Mouse (Mus musculus) neural tube, embryonic 11.5 days (tissue): ENCODE measurements around the gene Nckap1l. TPM values are rescaled to one million over a fixed set of nuclear protein-coding genes. Genes with fewer than 3 reads are reported as not detected.

Experiments used
- ATAC-seq: fragments of 200-750 bp; cut with Nextera tagmentation; 2 replicates; pipeline ENCODE4 v1.8.0; 2017; ENCODE audit warnings: moderate number of reproducible peaks, mild to moderate bottlenecking, moderate TSS enrichment, moderate library complexity; ENCODE audit not compliant: insufficient read depth, low FRiP score, low TSS enrichment
- DNase-seq: peaks from one replicate; pipeline ENCODE4 v3.0.0-alpha.2; 2015; ENCODE audit warnings: low spot score
- H3K27ac ChIP-seq: fragments of 300-500 bp; sonication (generic); 2 replicates; pipeline ENCODE4 v1.5.1; 2014; ENCODE audit warnings: low read depth, mild to moderate bottlenecking, low read length
- H3K27me3 ChIP-seq: fragments of 300-500 bp; sonication (generic); 2 replicates; pipeline ENCODE4 v1.6.1; 2014; ENCODE audit warnings: mild to moderate bottlenecking, low read length, mixed read lengths; ENCODE audit not compliant: control insufficient read depth, insufficient read depth
- H3K36me3 ChIP-seq: fragments of 300-500 bp; sonication (generic); 2 replicates; pipeline ENCODE4 v1.6.1; 2014; ENCODE audit warnings: mild to moderate bottlenecking, low read length, moderate library complexity, mixed read lengths; ENCODE audit not compliant: control insufficient read depth, insufficient read depth
- H3K4me1 ChIP-seq: fragments of 300-500 bp; sonication (generic); 2 replicates; pipeline ENCODE4 v1.6.1; 2014; ENCODE audit warnings: low read length, mixed read lengths; ENCODE audit not compliant: control insufficient read depth, insufficient read depth
- H3K4me2 ChIP-seq: fragments of 300-500 bp; sonication (generic); 2 replicates; pipeline ENCODE4 v1.6.1; 2014; ENCODE audit warnings: low read depth, mild to moderate bottlenecking, moderate library complexity
- H3K4me3 ChIP-seq: fragments of 300-500 bp; sonication (generic); 2 replicates; pipeline ENCODE4 v1.5.1; 2014; ENCODE audit warnings: low read depth, low read length
- H3K9ac ChIP-seq: fragments of 300-500 bp; sonication (generic); 2 replicates; pipeline ENCODE4 v1.6.1; 2014; ENCODE audit warnings: mild to moderate bottlenecking, low read length
- H3K9me3 ChIP-seq: fragments of 300-500 bp; sonication (generic); 2 replicates; pipeline ENCODE4 v1.6.1; 2016; ENCODE audit warnings: low read length; ENCODE audit not compliant: control insufficient read depth
- WGBS: fragments of 180-500 bp; shearing (Covaris S2); extraction: QIAGEN DNeasy Blood & Tissue Kit; methylation state at CpG from one replicate; pipeline ENCODE4 v1.1.7; 2014; 5-methylcytosine and 5-hydroxymethylcytosine counted together
- polyA plus RNA-seq: library from polyadenylated mRNA; unstranded; fragments of >200 nt; fragmentation: Nextera tagmentation; extraction: Ambion mirVana; gene quantifications from 2 replicates; pipeline ENCODE4 v1.2.1, GENCODE M21; 2014

Gene Nckap1l
- polyA plus RNA-seq, 1 experiment from 2014 or later = 2.0 TPM

DNA sequence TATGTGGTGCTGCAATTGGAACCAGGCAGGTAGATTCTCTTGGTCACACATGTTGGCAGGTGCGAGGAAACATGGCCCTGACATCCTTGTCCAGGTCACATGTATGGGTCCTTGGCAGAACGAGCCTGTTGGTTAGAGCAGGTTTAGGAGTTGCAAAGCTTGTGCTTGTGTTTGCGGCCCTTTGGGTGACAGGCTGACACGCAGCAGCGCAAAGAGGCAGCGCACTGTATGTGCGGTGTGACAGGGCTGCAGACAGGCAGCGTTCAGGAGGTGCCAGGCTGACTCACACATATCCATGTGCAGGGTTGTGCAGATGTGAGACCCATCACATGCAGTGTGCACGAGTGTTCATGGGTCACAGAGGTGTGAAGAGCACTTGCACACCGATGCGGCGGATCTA, 50.1 kb downstream of the Nckap1l start:
- peak overlapping the region; percentile 93 for H3K4me2 ChIP-seq
- DNase-seq = no peak
- H3K9me3 ChIP-seq = no peaks in the 10 kb centered on the region
- peak overlapping the region; percentile 58 for H3K4me3 ChIP-seq
- no peak overlapping the region for H3K27ac ChIP-seq
- WGBS = 46% methylated on average over 12 of the region's 12 CpGs
- H3K27me3 ChIP-seq = 0 out of 2 replicates have a peak, but pooled peaks cover 2% of the 10 kb centered on the region
- H3K36me3 ChIP-seq = no peaks in the 10 kb centered on the region
- H3K4me1 ChIP-seq = 0 out of 2 replicates have a peak, but pooled peaks cover 4% of the 10 kb centered on the region
- peak; percentile 21; the same call in 1 of the 2 replicates for ATAC-seq
- H3K9ac ChIP-seq = peak overlapping the region; percentile 72

DNA sequence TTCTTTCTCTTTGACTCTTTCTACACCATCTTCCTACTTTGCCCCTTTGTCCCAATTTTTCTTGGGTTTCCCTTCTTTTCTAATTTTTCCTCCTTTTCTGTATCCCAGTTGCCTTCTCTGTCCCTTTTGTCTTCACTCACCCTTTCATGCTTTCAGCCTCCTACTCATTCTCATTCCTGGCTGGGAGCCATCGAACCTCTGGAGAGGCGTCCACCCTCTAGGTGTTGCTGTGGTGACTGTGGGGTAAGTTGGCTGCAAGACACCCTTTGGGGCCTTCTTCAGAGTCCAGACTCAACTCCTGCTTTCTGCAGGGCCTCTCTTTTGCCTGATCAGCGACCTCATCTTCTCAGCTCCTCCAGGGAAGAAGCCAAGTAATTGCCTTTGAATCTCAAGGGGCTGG, 55.7 kb downstream of the Nckap1l start:
- Histone ChIP-seq H3K27ac (no peak overlapping the region), H3K9me3 (no peaks in the 10 kb centered on the region), H3K9ac (no peak overlapping the region), H3K4me1 (peaks cover 3% of the 10 kb centered on the region), H3K4me2 (no peak overlapping the region), H3K36me3 (no peaks in the 10 kb centered on the region), H3K4me3 (no peak overlapping the region), H3K27me3 (no peaks in the 10 kb centered on the region)
- WGBS = 68% methylated on average over 3 of the region's 3 CpGs
- DNase-seq = no peak
- ATAC-seq = no peak

DNA sequence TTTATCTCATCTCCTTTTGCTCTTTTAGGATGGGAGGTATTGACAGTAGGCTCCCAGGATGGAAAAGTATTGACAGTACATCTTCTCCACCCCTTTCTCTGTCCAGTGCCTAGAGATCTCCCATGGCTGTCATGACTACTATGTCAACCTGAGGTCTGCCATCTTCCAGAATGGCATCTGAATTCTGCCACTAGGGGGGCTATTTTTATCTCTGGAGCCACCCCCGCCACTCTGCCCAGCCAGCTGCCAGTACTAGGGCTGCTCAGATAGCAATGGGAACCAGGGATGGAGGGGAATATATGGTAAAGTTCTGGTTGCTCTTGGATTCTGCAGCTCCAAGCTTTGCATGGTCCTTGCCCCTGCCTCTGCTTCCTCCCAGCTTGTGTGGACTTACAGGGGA, 58.1 kb downstream of the Nckap1l start:
- Histone ChIP-seq H3K4me3 (no peak overlapping the region), H3K27me3 (no peaks in the 10 kb centered on the region), H3K9ac (no peak overlapping the region), H3K9me3 (no peaks in the 10 kb centered on the region), H3K36me3 (no peaks in the 10 kb centered on the region), H3K4me2 (no peak overlapping the region), H3K4me1 (peaks cover 14% of the 10 kb centered on the region), H3K27ac (no peak overlapping the region)
- no peak for ATAC-seq
- DNase-seq = no peak
- whole genome bisulfite sequencing = 60% methylated on average over 1 of the region's 1 CpGs

- DNase-seq (no peak), ATAC-seq (peak; percentile 22)
- Histone ChIP-seq H3K4me1 (peaks cover 16% of the 10 kb centered on the region), H3K36me3 (no peaks in the 10 kb centered on the region), H3K9ac (peak overlapping the region; percentile 16; the same call in 1 of the 2 replicates), H3K4me2 (peak overlapping the region; percentile 29; the same call in 1 of the 2 replicates), H3K9me3 (no peaks in the 10 kb centered on the region), H3K27me3 (no peaks in the 10 kb centered on the region), H3K4me3 (no peak overlapping the region), H3K27ac (no peak overlapping the region)
- 5% methylated on average over 7 of the region's 7 CpGs for WGBS
Measured at GRCm38 (mm10) chr15:103513621-103514031, 60.0 kb downstream of the Nckap1l start.

DNA sequence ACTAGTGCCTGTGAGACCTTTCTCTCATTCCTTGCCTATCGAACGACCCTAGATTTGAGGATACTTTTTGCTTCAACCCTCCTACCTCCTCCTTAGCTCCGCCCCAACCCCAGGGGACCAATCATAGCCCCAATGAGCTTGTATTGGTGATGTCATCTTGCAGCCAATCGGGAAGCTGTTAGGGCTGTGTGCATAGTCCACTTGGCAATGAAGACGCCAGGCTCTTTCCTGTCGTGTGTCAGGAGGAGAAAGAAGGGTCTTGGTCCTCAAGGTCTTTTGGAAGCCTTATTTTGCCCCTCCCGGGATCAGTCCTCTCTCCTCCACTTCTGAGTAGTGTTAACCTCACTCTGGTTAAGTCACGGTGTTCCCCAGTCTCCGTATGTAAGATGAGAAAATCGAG, 60.5 kb downstream of the Nckap1l start:
- no peaks in the 10 kb centered on the region for H3K36me3 ChIP-seq
- 0 out of 2 replicates have a peak overlapping the region, but pooled peaks have one; percentile 6 for H3K4me3 ChIP-seq
- ATAC-seq (peak; percentile 86), DNase-seq (peak; percentile 85)
- peak overlapping the region; percentile 29 for H3K4me2 ChIP-seq
- H3K27ac ChIP-seq = no peak overlapping the region
- 0 out of 2 replicates have a peak overlapping the region, but pooled peaks have one; percentile 1 for H3K9ac ChIP-seq
- H3K27me3 ChIP-seq = no peaks in the 10 kb centered on the region
- H3K9me3 ChIP-seq = no peaks in the 10 kb centered on the region
- peaks cover 20% of the 10 kb centered on the region for H3K4me1 ChIP-seq
- 4% methylated on average over 10 of the region's 10 CpGs for WGBS

DNA sequence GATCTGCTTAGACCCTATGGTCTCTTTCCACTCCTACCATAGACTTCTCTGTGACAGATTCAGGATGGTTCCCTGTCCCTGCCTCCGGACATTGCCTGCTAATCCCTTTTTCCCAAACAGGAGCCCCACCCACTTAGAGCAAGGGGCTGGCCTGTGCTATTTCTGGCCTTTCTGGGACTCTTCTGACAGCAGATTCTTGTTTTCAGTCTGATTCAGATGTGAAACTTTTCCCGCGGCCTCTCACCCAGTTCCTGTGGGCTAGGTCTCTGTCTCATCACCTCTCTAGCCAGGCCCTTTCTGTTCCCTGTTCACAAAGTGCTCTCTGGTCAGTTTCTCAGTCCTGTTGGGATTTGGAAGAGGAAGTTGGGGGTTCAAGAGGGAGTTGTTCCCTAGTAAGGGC, 61.3 kb downstream of the Nckap1l start:
- Histone ChIP-seq H3K27me3 (no peaks in the 10 kb centered on the region), H3K27ac (no peak overlapping the region), H3K36me3 (no peaks in the 10 kb centered on the region), H3K4me1 (peaks cover 22% of the 10 kb centered on the region), H3K4me2 (peak overlapping the region; percentile 29; the same call in 1 of the 2 replicates), H3K9me3 (no peaks in the 10 kb centered on the region), H3K9ac (peak overlapping the region; percentile 26), H3K4me3 (no peak overlapping the region)
- no peak for ATAC-seq
- WGBS = 55% methylated on average over 3 of the region's 3 CpGs
- no peak for DNase-seq

DNA sequence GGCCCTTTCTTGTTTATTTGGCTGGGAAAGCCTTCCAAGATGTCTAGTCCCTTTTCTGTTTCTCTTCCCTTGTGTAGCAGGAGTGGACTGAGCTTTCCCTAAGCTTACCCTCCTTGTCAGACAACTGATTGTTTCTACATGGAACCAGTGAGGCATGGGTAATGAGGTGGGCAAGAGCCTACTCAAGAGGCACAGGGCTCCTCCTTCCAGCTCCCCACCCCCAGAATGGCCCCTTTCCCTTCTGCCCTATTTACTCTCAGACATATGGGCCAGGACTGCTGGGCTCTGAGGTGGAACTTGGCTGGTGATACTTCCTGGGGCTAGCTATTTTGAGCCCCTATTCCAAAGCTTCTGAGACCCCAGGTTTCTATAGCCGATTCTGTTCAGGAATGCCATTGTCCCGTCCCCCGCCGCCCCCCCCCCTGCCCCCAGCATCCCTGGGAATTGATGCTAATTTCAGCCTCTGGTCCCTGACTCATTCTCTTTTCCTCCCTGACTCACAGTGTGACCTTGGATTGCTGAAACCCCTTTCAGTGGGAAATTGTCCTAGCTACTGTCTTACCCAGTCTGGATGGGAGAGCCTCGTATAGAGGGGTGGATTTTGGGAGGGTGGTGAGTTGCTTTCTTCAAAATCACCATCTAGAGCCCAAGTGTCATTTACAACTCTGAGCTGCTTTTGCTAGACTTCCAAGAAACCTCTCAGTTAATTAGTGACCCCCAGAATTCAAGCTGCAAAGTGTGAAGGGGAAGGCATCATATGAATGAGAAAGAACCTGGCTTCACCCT, 65.2 kb downstream of the Nckap1l start:
- Histone ChIP-seq H3K9ac (peak overlapping the region; percentile 24), H3K27me3 (no peaks in the 10 kb centered on the region), H3K4me3 (no peak overlapping the region), H3K4me2 (peak overlapping the region; percentile 28), H3K9me3 (no peaks in the 10 kb centered on the region), H3K4me1 (peaks cover 22% of the 10 kb centered on the region), H3K27ac (peak overlapping the region; percentile 80), H3K36me3 (no peaks in the 10 kb centered on the region)
- peak; percentile 76 for DNase-seq
- WGBS = under 1% methylated on average over 5 of the region's 5 CpGs
- peak; percentile 82 for ATAC-seq

DNA sequence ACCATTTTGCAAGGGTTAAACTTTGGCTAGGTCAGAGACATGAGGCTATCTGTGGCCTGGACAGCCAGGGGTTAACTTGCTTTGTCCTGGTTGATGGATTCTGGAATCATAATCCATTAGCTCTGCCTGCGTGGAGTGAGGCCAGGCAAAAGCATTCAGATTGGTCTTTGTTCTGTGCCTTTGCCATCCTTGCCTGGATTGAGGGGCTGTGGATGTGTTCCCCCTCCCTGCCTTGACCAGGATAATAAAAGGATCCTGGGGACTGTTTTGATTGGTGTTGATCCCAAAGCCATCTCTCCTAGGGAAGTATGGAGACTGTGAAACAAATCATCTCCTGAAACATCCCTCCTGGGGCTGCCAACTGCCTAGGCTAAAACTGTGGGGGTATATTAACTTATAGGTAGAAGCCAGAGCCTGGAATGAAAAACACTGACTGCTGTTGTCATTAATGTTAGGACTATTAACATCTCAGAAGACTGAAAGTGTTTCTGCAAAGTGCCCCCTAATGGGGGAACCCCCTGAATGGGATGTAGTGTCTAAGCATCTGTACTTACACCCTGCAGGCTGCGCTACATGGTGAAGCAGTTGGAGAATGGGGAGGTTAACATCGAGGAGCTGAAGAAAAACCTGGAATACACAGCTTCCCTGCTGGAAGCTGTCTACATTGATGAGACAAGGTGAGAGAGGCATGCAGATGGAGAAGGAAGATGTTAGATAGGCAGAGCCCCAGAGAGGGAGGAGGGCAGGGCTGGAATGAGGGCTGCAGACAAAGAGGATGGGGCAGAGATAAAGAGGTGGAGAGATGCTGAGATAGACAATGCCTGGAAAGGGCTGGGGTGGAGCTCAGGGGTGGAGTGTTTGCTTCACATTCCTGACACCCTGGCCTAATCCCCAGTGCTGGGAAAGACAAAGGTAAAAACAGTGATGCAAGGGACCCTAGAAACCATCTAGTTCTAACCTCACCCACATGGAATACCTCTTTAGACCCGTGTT, 66.1 kb downstream of the Nckap1l start:
- peak overlapping the region; percentile 27 for H3K9ac ChIP-seq

More for the DNA sequence above, 66.1 kb downstream of the Nckap1l start:
- ATAC-seq (peak; percentile 76), DNase-seq (peak; percentile 77)
- WGBS = 17% methylated on average over 4 of the region's 4 CpGs
- Histone ChIP-seq H3K36me3 (no peaks in the 10 kb centered on the region), H3K4me1 (peaks cover 22% of the 10 kb centered on the region), H3K27me3 (no peaks in the 10 kb centered on the region), H3K4me2 (peak overlapping the region; percentile 28), H3K27ac (peak overlapping the region; percentile 80), H3K9me3 (no peaks in the 10 kb centered on the region), H3K4me3 (no peak overlapping the region)
